In the genomic region with DNA sequence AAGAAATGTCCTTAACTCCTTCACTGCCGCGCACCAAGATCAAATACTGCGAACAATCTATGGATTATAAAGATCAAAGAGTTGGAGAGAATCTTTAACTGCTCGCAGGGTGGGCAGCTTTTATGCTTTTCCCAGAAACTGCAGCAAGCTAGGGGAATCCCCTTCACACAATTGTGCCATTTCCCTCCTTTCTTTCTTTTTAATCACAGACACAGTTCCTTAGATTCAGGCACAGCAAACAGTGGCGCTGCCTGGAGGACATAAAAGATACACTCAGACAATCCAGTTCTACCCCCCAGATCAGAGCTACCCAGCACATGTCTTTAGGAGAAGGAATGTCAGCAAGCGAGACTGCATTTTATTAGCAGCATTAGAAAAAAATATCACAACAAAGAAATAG, we compare ENCODE assay signal across 9 mouse cellular contexts.
A peak's percentile ranks its signal among the peaks of the same experiment; 100 is the strongest.
DNase-seq lines count a peak whose midpoint lies in the region; ATAC-seq lines count a peak whose summit lies in the region.
"Had no signal": no experiment of that assay in that cellular context is flagged by ENCODE, and none has a peak within 500 bp of the region (broad histone marks: within the 10 kb centered on the region; RNA-seq: fewer than 3 reads in every experiment).

No protein-coding gene starts in this region.

- no peak overlapping the region for H3K27ac ChIP-seq in limb, embryonic 11.5 days (replicated peaks; ENCODE audit: low read depth, low read length)
- H3K27ac ChIP-seq in limb, embryonic 10.5 days = no peak overlapping the region
- no peak overlapping the region for H3K27ac ChIP-seq in forebrain, embryonic 11.5 days (ENCODE audit: low read depth, low read length)
- H3K27ac ChIP-seq in intestine, embryonic 14.5 days (ENCODE audit: low read depth) = no peak overlapping the region
- H3K27ac ChIP-seq in neural tube, embryonic 13.5 days (replicated peaks) = no peak overlapping the region
- H3K27ac ChIP-seq: heart, embryonic 15.5 days; liver, embryonic 14.5 days had no signal

- 61% methylated on average over 6 of the region's 6 CpGs for WGBS in limb, embryonic 11.5 days
- 68% methylated on average over 6 of the region's 6 CpGs for WGBS in limb, embryonic 10.5 days
- WGBS in forebrain, embryonic 11.5 days = 19% methylated on average over 6 of the region's 6 CpGs
- 58% methylated on average over 6 of the region's 6 CpGs for WGBS in intestine, embryonic 14.5 days
- WGBS in neural tube, embryonic 13.5 days = 25% methylated on average over 6 of the region's 6 CpGs

- DNase-seq in limb, embryonic 11.5 days (ENCODE audit: low spot score) = peak; percentile 20
- no peak for DNase-seq in limb, embryonic 10.5 days (ENCODE audit: low spot score)
- DNase-seq in forebrain, embryonic 11.5 days (ENCODE audit: low spot score) = no peak
- no peak for DNase-seq in intestine, embryonic 14.5 days (ENCODE audit: low spot score)
- DNase-seq in Muller cell, postnatal 12 days (ENCODE audit: inconsistent ontology term) = no peak
- no peak for DNase-seq in cerebellum, adult 9-11 months

- H3K4me3 ChIP-seq in limb, embryonic 11.5 days (ENCODE audit: low read depth, low read length) = no peak overlapping the region
- no peak overlapping the region for H3K4me3 ChIP-seq in limb, embryonic 10.5 days
- H3K4me3 ChIP-seq in forebrain, embryonic 11.5 days (ENCODE audit: low read depth, low read length) = no peak overlapping the region
- 0 out of 2 replicates have a peak overlapping the region, but pooled peaks have one; percentile 3 for H3K4me3 ChIP-seq in intestine, embryonic 14.5 days (ENCODE audit: low read depth, low read length)
- H3K4me3 ChIP-seq in neural tube, embryonic 13.5 days = peak overlapping the region; percentile 19; the same call in 1 of the 2 replicates
- H3K4me3 ChIP-seq: heart, embryonic 15.5 days had no signal

- ATAC-seq in limb, embryonic 11.5 days (ENCODE audit: insufficient number of reproducible peaks, low FRiP score, low TSS enrichment, low read depth) = no peak
- peak; percentile 57 for ATAC-seq in forebrain, embryonic 11.5 days (replicated peaks; ENCODE audit: low FRiP score)
- ATAC-seq in intestine, embryonic 14.5 days (replicated peaks; ENCODE audit: low FRiP score, low TSS enrichment, low read depth) = no peak
- no peak; the same call in 1 of the 2 replicates for ATAC-seq in neural tube, embryonic 13.5 days (ENCODE audit: low read depth)

- H3K9me3 ChIP-seq in limb, embryonic 11.5 days (ENCODE audit: control insufficient read depth, low read length) = no peaks in the 10 kb centered on the region
- H3K9me3 ChIP-seq in limb, embryonic 10.5 days (replicated peaks) = no peaks in the 10 kb centered on the region
- no peaks in the 10 kb centered on the region for H3K9me3 ChIP-seq in forebrain, embryonic 11.5 days (ENCODE audit: control insufficient read depth, low read length)
- no peaks in the 10 kb centered on the region for H3K9me3 ChIP-seq in intestine, embryonic 14.5 days (ENCODE audit: control insufficient read depth, low read length)
- H3K9me3 ChIP-seq in neural tube, embryonic 13.5 days = no peaks in the 10 kb centered on the region
- H3K9me3 ChIP-seq: heart, embryonic 15.5 days had no signal

- no peak overlapping the region for H3K4me2 ChIP-seq in limb, embryonic 11.5 days (ENCODE audit: low read depth, severe bottlenecking)
- H3K4me2 ChIP-seq in forebrain, embryonic 11.5 days (ENCODE audit: low read depth, low read length, severe bottlenecking) = peak overlapping the region; percentile 49; the same call in 1 of the 2 replicates
- H3K4me2 ChIP-seq in intestine, embryonic 14.5 days (ENCODE audit: low read length) = peak overlapping the region; percentile 36
- peak overlapping the region; percentile 50 for H3K4me2 ChIP-seq in neural tube, embryonic 13.5 days

- no peaks in the 10 kb centered on the region for H3K27me3 ChIP-seq in limb, embryonic 11.5 days (ENCODE audit: control insufficient read depth, insufficient read depth, low read length)
- H3K27me3 ChIP-seq in limb, embryonic 10.5 days (ENCODE audit: low read depth, poor library complexity, severe bottlenecking) = no peaks in the 10 kb centered on the region
- no peaks in the 10 kb centered on the region; the same call in 1 of the 2 replicates for H3K27me3 ChIP-seq in forebrain, embryonic 11.5 days (ENCODE audit: control insufficient read depth, insufficient read depth, low read length)
- H3K27me3 ChIP-seq in intestine, embryonic 14.5 days (replicated peaks; ENCODE audit: control insufficient read depth, insufficient read depth, low read length) = no peaks in the 10 kb centered on the region
- no peaks in the 10 kb centered on the region for H3K27me3 ChIP-seq in neural tube, embryonic 13.5 days
- H3K27me3 ChIP-seq: heart, embryonic 15.5 days had no signal

- 0 out of 2 replicates have a peak, but pooled peaks cover 4% of the 10 kb centered on the region for H3K4me1 ChIP-seq in limb, embryonic 11.5 days (ENCODE audit: control insufficient read depth, insufficient read depth, low read length)
- peaks cover 8% of the 10 kb centered on the region for H3K4me1 ChIP-seq in limb, embryonic 10.5 days
- no peaks in the 10 kb centered on the region; the same call in 1 of the 2 replicates for H3K4me1 ChIP-seq in forebrain, embryonic 11.5 days (replicated peaks; ENCODE audit: control insufficient read depth, insufficient read depth, low read length)
- H3K4me1 ChIP-seq in intestine, embryonic 14.5 days (replicated peaks; ENCODE audit: control insufficient read depth, insufficient read depth, low read length) = peaks cover 4% of the 10 kb centered on the region; the same call in 1 of the 2 replicates
- peaks cover 19% of the 10 kb centered on the region for H3K4me1 ChIP-seq in neural tube, embryonic 13.5 days (replicated peaks)

- H3K9ac ChIP-seq in limb, embryonic 11.5 days (ENCODE audit: low read length) = no peak overlapping the region
- H3K9ac ChIP-seq in forebrain, embryonic 11.5 days (ENCODE audit: low read length) = no peak overlapping the region
- 0 out of 2 replicates have a peak overlapping the region, but pooled peaks have one; percentile 20 for H3K9ac ChIP-seq in intestine, embryonic 14.5 days (ENCODE audit: low read length)
- peak overlapping the region; percentile 45 for H3K9ac ChIP-seq in neural tube, embryonic 13.5 days
- H3K9ac ChIP-seq: heart, embryonic 15.5 days; liver, embryonic 14.5 days had no signal

- H3K36me3 ChIP-seq in limb, embryonic 11.5 days (ENCODE audit: control insufficient read depth, insufficient read depth, low read length) = no peaks in the 10 kb centered on the region
- H3K36me3 ChIP-seq in limb, embryonic 10.5 days = no peaks in the 10 kb centered on the region
- no peaks in the 10 kb centered on the region for H3K36me3 ChIP-seq in forebrain, embryonic 11.5 days (ENCODE audit: control insufficient read depth, insufficient read depth, low read length)
- H3K36me3 ChIP-seq in intestine, embryonic 14.5 days (ENCODE audit: control insufficient read depth, insufficient read depth, low read length) = no peaks in the 10 kb centered on the region
- no peaks in the 10 kb centered on the region for H3K36me3 ChIP-seq in neural tube, embryonic 13.5 days
- H3K36me3 ChIP-seq: heart, embryonic 15.5 days had no signal

Comparison
In these comparisons a context has a peak if more than half of its experiments do, and no peak if none do; other contexts are left out.
1. H3K4me3 ChIP-seq: peak in intestine, embryonic 14.5 days (single experiment) and neural tube, embryonic 13.5 days (single experiment); none in limb, embryonic 11.5 days (single experiment), limb, embryonic 10.5 days (single experiment) and forebrain, embryonic 11.5 days (single experiment).
2. H3K9ac ChIP-seq: peak in intestine, embryonic 14.5 days (single experiment) and neural tube, embryonic 13.5 days (single experiment); none in limb, embryonic 11.5 days (single experiment) and forebrain, embryonic 11.5 days (single experiment).